26 mouse cellular contexts compared by ENCODE assay signal in the genomic region with DNA sequence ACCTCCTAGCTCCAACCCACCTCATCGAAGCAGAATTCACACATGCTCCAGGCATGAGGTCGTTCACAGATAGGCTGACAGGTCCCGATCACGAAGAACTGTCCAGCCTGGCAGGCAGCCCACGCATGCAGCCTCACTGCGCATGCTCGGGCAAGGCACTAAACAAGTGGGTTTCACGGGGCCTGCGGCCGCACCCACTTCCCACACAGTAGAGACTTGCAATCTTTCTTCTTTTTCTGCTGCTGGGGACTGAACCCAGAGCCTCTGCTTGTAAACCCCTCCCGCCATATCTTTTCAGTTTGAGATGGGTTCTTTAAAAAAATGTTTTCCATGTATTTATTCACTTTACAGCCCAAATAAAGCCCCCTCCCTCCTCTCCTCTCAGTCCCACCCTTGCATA.
"Had no signal": no experiment of that assay in that cellular context is flagged by ENCODE, and none has a peak within 500 bp of the region (broad histone marks: within the 10 kb centered on the region; RNA-seq: fewer than 3 reads in every experiment).

No protein-coding gene starts in this region.

- H3K9me3 ChIP-seq: hindbrain, embryonic 15.5 days had no signal

- H3K36me3 ChIP-seq: heart, embryonic 12.5 days; hindbrain, embryonic 10.5 days; hindbrain, embryonic 15.5 days; kidney, embryonic 15.5 days; limb, embryonic 15.5 days; liver, embryonic 12.5 days had no signal

- H3K4me2 ChIP-seq: heart, embryonic 12.5 days; hindbrain, embryonic 13.5 days; hindbrain, embryonic 15.5 days; kidney, embryonic 15.5 days; limb, embryonic 13.5 days; limb, embryonic 15.5 days; liver, embryonic 12.5 days had no signal

- H3K4me1 ChIP-seq: heart, embryonic 10.5 days had no signal

- ATAC-seq: hindbrain, postnatal 0 days; intestine, embryonic 16.5 days; liver, embryonic 12.5 days had no signal

- H3K9ac ChIP-seq: heart, embryonic 12.5 days; hindbrain, embryonic 13.5 days; hindbrain, embryonic 15.5 days; kidney, embryonic 15.5 days; limb, embryonic 13.5 days; limb, embryonic 15.5 days; liver, embryonic 12.5 days; liver, embryonic 14.5 days had no signal

- H3K4me3 ChIP-seq: gastrocnemius, adult 2 months; heart, embryonic 10.5 days; heart, embryonic 12.5 days; hindbrain, embryonic 10.5 days; hindbrain, embryonic 13.5 days; hindbrain, embryonic 15.5 days; kidney, embryonic 15.5 days; layer of hippocampus, adult 2 months; limb, embryonic 13.5 days; limb, embryonic 15.5 days; liver, embryonic 12.5 days had no signal

- DNase-seq: gastrocnemius, adult 2 months; gastrocnemius, postnatal 10 days; gastrocnemius, postnatal 25 days; heart, adult 18-20 months; heart, postnatal 10 days; heart, postnatal 4 days; kidney, adult 11 months; kidney, adult 2 months; kidney, adult 9 months; kidney, postnatal 14 days; kidney, postnatal 4 days; left cerebral cortex, postnatal 4 days had no signal

- H3K27ac ChIP-seq: gastrocnemius, adult 2 months; heart, embryonic 10.5 days; hindbrain, embryonic 10.5 days; hindbrain, embryonic 13.5 days; hindbrain, embryonic 15.5 days; hindbrain, postnatal 0 days; kidney, embryonic 15.5 days; kidney, postnatal 0 days; layer of hippocampus, adult 2 months; liver, embryonic 12.5 days; liver, embryonic 14.5 days had no signal

- H3K27me3 ChIP-seq: heart, embryonic 12.5 days; hindbrain, embryonic 13.5 days; hindbrain, embryonic 15.5 days; kidney, embryonic 15.5 days; limb, embryonic 13.5 days; limb, embryonic 15.5 days; liver, embryonic 12.5 days had no signal
